Mouse (Mus musculus) lung, postnatal 0 days (tissue): ENCODE results near the gene Ugt1a6b.

Experiments used
- CTCF ChIP-seq: IDR thresholded peaks from 2 replicates; pipeline ENCODE4 v1.5.1; 2016; ENCODE audit warnings: antibody characterized with exemption, mild to moderate bottlenecking
- EP300 ChIP-seq: IDR thresholded peaks from 2 replicates; pipeline ENCODE4 v1.6.1; 2016; ENCODE audit warnings: antibody characterized with exemption, mild to moderate bottlenecking, control low read depth

- TF ChIP-seq CTCF (no peak), EP300 (peak; percentile 20; the same call in 1 of the 2 replicates)
Observed at GRCm38 (mm10) chr1:88070902-88071301, 32.1 kb upstream of the Ugt1a6b start.
